Mouse (Mus musculus) retina, embryonic 14.5 days (tissue): ENCODE measurements at regions not wholly inside any gene's neighbourhood (a gene's known extent, or its start where the extent isn't known, plus 50 kb on each side); places are given as distances from the start of the nearest gene placed in this dataset.

Source experiments
- DNase-seq: peaks from one replicate; pipeline ENCODE4 v3.0.0-alpha.2; 2015; ENCODE audit warnings: low spot score

DNA sequence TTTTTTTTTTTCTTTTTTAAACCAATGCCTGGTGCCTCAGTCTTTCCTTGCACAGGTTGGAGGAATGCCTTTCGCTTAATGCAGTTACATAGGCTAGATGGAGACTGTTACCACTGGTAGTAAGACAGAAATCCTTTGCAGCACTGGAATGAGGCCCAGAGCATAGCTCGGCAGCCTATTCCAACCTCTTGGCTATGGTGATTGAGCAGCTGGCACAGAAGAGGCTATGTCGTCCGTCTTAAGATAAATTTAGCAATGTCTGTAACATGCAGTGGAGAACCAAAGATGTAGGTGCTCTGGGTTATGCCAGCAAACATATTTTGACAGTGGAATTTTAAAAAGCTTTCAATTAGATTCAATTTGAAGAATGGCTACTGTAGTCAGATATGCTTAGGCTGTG lies 343.2 kb upstream of the Fam98a start:
- no peak for DNase-seq

DNA sequence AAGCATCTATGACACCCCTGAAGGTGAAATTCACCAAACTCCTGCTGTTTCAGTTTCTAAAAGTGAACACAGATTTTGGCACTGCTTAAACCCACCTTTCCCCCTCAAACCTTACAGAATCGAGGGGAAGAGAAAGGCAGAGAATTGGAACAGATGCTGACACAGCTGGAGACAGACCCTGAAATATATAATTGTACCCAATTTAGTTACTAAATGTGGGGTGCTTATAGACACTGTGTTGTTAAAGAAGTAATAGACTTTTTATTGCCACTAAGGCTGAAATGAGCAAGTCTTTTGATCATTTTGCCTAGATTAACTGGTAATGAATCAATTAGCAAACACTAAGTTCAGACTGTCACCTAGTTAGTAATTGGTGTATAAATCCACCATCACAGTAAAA lies 341.8 kb upstream of the Fam98a start:
- no peak for DNase-seq

DNA sequence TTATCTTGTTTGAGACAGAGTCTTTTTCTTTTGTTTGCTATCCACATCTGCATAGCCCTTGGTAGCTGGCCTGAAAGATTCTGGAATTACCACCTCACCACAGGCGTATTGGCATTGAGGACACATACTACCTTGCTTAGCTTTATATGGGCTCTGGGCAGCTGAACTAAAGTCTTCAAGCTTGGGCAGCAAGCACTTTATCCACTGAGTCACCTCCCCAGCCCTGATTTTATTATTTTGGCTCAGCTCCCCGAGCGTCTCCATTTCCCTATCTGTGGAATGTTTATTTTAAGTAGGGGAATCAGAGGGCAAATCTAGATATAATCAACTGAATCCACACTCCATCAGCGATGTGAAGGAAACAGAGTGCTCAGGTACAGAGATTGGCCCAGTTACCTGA lies 340.4 kb upstream of the Fam98a start:
- no peak for DNase-seq

DNA sequence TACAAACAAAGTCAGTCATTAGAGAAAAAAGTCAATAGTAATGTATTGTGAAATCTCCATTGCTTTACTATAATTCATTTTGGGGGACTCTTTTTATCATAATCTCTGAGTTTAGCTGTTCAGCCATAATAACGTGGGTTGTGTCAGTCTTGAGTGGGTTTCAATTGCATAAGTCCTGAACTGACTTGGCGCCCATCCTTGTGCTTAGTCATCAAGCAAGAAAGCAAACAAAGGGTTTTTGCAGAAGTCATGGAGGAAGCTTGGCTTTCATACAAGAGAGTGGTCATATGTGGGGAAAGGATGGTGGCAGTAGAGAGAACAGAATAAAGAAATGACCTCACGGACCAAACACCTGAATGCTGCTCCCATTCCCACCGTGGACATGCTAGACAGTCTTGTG lies 339.8 kb upstream of the Fam98a start:
- DNase-seq: no peak

DNA sequence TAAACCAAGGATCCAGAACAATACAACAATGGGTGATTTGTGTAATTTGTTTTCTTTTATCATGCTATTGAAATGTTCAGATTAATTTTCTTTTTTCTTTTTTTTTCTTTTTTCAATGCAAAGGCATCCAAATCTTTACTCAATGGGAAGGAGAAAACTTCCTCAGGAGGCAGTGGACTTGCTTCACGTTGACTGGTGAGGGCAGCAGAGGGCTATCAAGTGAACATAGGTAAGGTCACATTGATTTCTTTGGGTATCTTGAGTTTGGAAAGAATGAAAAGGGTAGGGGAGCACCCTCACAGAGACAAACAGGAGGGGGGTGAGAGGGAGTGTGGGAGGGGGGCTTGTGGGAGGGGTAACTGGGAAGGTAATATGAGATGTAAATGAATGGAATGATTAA lies 326.1 kb upstream of the Fam98a start:
- DNase-seq: peak; percentile 49

DNA sequence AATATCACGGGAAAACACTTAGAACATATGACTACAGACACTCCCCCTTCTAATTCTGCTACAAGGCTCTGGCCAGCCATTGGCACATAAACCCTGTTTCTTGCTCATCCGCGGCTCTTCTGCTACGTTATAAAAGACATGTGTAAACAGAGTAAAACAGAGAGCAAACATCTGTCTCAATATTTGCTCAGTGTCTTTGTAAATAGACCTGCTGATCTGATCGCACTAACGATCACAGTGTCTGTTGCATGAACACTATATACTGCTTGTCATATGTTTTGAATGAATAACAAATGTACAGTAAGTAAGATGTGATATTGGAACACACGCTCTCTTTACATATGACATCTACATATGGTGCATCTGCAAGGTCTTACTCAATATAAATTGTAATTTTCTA lies 325.1 kb upstream of the Fam98a start:
- no peak for DNase-seq

DNA sequence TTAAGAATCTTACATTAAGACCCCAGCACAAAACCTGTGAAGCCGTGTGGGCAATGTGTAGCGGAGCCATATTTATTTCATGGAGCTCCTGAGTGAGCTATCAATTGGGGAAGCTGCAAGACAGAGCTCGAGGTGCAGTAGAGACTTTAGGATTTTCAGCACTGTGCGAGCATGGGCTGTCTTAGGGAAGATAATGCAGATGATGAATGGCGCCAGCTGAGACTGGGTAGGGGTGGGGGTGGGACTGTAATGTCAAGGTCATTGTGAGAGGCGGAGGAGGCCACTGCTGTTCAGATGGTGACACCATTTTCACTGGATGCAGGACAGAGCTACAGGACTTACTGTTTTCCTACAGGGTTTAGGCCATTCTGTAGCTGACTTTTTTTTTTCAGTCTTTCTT lies 322.8 kb upstream of the Fam98a start:
- no peak for DNase-seq

DNA sequence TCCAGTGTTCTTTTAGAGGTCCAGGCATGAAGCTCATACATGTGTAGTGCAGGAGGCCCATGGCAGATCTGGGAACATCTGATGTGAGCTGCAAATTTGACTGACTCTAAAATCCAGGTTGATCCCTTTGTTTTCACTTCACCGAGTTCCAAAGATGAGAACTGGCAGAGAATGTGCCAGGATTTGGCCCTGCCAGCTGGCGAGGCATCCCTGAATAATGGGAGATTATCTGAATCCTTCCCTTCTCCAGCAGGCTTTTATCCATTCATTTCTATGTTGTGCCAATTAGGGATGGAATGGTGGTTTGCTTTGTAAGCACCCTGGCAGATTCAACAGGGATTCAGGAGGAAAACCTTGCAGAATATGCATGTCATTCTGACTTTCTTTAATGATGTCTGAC lies 318.7 kb upstream of the Fam98a start:
- DNase-seq: peak; percentile 53

DNA sequence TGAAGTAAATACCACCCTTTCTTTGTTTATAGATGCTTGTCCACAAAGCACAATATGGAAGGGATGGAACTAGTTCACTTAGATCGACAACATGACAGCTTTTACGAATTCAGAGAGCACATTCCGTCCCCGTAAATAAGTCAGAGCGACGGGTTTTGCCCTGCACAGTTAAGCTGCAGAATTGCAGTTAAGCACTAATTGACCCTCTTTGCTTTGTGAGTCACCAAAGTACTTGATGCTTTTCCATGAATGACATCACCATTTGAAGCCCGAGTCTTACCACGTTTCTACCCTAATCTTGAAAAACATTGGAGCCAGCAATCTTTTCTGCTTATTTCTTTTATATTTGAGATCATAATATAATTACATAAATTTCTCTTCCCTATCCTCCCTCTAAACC lies 305.3 kb upstream of the Fam98a start:
- DNase-seq: no peak

DNA sequence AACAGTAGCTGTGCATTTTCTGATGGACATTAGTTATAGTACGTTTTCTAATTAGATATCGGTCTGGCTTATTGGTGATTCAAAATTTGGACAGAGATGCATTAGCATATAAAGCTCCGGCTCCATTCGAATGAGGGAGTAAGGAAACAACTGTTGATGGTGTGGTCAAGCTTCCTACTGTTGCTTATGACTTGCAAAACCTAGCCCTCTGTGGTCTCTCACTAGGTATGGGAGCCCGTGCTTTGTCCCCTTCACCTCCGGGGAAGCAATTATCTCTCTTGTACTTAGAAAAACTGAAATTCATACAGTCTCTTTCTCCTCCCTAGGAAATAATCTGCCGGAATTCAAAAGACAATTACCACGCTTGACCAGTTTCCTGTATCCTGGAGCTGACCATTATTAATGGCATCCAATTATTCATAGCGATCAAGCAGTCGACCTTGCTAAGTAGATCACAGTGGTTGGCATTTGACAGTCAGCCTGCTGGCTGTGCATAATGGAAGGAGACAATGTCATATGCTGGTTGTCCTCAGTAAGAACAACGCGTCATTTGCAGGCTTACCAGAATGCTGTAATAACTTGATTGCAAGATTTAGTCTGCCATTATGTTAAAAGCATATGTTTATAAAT lies 264.4 kb upstream of the Fam98a start:
- DNase-seq: peak; percentile 94

DNA sequence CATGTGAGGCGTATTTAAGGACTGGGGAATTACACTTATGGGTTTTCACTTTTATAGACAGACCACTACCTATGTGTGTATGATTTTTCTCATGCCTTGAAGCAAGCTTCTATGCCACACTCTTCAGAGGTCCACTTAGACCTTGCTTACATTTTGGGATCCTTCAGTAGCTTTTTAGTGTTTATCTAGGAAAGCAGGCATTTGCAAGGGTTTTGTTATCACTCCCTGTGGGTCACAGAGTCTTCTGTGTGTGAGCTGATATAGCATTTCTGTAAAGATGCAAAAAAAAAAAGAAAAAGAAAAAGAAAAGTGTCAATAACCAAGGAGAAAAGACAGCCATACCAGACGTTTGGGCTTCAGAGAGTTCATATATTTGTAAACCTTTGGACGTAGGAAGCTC lies 260.4 kb upstream of the Fam98a start:
- no peak for DNase-seq

DNA sequence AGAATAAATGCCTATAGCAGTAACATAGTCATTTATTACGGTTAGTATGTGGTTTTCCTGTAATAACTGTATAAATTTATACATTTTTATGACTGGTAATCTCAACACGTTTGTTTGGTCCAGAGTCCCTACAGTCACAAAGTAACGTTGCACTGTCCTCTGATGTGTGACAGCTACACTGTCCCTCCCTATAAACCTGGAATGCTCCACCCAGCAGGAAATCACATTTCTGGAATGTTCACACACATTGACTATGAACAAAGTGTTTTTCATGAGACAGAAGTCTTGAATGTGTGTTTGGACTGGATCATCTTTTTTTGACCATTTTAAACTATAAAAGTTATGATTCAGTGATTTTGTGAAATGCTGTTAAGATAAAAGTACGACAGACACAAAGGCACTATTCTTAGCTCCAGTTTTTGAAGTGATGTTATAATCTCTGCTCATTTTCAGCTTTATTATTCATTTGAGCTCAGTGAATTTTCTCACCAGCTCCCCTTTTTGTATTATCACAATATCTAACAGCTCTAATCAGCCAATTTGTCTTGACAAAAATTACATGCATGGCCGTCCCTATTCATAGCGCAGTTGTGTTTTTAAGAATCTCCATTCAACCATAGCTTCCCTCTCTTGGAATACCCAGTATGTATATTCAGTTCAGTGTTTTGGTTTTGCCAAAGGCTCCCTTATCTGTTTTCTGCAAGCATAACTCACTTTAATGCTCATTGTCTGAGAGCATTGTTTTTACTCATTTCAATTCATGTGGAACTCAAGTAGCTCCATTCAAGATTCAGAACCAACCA lies 257.0 kb upstream of the Fam98a start:
- peak; percentile 87 for DNase-seq

DNA sequence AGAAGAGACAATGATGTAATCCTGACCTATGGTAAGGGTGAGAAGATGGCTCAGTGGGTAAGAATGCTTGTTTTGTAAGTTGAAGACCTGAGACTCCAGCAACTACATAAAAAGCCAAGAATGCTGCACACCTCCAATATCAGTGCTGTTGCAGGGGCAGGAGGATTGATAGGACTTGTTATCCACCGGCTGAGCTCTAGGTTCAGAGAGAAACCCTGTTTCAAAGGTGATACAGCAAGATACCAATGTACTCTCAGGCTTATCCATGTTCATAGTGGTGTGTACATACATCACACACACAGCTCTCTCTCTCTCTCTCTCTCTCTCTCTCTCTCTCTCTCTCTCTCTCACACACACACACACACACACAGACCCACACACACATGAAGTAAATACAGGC lies 256.3 kb upstream of the Fam98a start:
- DNase-seq: no peak

DNA sequence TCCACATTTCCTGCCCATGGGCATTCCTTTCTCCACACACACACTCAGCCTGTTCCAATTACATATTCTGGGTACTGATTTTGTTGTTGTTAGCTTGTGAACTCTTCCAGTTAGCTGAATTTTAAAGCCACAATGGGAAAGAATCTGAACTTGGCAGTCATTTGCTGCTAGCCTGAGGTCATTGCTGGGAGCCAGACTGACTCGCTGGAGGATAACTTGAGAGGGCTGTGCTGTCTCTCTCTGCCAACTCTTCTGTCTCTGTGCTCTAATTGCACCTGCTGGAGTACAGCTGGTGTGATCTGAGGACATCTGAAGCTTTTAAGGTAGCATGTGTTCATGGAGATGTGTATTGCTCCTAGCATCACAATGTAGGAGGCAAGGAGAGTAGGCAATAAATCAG lies 252.6 kb upstream of the Fam98a start:
- DNase-seq: no peak

DNA sequence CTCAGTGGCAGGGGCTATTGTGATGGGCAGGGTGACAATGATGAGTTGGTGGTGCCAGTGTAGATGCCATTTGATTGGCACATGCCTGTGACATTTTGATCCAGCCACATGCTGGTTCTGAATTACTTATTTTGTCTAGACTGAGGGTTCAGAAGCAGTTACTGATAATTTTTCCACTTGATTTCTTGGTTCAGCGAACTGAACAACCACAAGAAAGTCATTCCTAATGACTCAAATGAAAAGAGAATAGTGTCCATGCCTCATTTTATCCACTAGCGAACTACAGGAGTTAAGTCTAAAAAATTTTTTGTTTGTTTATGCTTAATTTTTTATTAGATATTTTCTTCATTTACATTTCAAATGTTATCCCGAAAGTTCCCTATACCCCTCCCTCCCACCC lies 244.6 kb upstream of the Fam98a start:
- no peak for DNase-seq

DNA sequence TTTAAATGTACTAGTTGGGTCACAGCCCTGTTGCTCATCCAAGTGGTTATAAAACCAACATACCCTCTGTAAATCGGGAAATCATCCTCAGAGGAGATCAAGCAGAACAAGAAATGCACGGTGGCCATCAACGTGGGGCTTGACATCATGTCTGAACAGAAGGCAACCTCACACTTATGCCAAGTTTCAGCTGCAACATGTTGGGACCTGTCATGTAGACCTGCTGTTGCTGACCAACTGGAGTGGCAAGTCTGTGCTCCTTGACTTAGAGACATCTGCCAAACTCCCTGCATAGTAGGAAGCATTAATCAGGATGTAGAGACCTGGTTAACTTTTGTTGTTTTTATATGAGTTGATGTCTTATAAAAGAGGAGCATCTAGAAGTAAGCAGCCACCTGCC lies 244.0 kb upstream of the Fam98a start:
- DNase-seq: no peak

DNA sequence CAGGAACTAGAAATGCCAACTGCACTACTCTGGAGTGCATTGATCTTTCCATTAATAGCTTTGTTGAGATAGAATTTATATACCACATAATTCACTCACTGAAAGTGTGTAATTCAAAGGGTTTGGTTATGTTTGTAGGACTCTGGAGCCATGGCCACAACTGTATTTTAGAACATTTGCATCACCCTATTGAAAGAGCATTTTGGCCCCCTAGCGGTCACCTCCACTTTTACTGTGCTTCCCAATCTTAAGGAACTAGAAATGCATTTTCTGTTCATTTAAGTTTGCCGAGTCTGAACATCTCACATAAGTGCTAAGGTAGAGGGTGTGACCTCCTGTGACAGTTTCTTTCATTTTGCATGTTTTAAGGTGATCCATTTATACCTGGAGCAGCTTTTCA lies 228.0 kb upstream of the Fam98a start:
- DNase-seq: peak; percentile 44

DNA sequence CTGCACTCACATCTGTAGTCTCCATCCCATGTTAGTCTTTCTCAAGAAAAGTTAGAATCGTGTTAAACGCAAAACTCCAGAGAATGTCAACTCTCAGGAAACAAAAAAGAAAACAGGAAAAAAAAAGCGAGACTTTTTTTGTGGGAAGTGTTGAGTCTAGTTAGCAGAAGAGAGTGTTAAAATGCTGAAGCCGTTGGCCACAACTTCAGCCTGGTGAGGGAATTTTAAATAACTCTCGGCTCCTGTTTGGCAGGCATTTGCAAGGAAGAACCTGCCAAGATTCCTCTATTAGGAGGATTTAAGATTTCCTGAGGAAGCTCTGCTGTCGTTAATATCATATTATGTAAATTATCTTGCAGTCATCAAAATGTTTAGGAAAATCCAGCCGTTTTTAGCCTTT lies 224.9 kb upstream of the Fam98a start:
- DNase-seq: no peak

DNA sequence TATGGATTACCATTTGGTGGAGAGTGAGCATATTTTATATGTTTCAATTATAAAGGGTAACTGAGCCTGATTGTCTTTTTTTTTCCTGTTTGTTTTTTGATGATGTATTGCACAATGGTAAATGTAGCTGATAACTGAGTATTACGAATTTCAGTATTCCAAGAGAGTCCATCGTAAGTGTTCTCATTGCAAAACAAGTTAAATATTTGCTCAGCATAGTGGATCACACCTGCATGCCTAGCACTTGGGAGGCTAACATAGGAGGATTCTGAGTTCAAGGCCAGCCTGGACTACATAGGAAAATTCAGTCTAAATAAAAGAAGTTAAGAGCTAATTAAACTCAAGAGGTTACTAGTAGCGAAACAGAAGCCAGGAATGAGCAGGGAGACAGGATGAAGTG lies 223.8 kb upstream of the Fam98a start:
- DNase-seq: no peak

DNA sequence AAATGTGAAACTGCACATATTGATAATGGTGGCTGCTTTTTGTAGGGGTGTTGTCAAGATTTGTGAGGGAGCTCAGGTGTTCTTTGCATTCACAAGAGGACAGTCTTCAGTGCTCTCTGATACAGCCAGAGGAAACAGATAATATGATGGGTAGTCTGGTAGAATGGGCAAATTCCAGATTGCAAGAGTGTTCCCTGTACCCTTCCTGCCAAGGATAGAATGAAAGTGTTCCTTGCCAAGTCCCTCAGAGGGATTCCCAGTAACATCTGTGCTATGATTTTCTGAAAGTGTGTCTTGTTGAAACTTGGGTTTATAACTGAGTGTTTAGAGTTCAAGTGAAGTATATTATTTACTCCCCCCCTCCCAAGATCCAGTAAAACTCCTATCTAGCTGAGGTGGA lies 221.1 kb upstream of the Fam98a start:
- DNase-seq: no peak

DNA sequence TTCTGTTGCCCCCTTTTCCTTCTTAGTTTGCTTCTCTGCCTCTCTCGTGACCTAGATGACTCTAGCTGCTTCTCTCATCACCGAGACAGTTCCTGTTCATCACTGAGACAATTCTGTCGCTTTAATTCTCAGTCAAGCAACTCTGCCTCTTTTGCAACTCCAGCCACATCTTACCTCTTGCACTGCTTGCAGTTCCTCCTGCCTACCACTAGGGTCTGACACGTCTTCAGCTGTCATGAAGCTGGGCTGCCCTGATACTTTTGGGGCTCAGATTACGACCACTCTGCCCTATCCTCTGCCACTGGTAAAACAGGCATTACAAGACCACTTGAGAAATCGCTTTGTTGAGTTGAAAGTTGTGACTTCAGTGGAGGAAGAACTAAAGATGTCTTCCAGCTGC lies 216.9 kb upstream of the Fam98a start:
- no peak for DNase-seq

DNA sequence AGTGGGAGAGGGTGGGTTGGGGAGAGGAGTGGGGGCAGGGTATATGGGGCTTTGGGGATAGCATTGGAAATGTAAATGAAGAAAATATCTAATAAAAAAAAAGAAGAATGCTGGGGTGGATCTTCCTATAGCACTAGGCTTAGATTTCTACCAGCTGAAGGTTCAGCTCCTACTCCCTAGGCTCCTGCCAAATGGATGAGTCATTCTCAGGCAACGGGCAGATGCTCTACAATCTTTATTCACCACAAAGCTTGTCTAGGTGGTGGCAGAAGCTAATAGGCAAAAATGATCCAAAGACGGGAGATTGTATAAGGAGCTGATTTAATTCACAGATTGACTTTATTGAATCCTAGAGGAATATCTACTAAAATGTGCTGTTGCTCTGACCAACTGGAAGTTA lies 211.6 kb upstream of the Fam98a start:
- no peak for DNase-seq

DNA sequence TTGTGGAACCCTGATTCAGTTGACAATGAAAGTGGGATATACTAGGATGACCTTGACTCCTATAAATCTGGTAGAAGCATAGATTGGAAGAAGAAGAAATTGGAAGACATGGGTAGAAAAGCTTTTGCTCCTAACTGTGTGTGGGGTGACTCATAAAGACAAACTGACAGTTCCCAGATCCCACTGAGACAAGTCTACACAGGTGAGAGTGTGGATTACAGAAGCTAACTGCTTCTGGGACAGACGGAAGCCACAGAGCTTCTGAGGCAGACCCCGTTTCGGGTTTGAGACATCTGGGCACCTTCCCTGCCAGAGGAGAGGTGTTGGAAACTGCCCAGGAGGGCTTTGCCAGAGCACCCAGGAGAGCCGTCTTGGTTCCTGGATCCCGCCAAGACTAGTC lies 204.7 kb upstream of the Fam98a start:
- DNase-seq: no peak

DNA sequence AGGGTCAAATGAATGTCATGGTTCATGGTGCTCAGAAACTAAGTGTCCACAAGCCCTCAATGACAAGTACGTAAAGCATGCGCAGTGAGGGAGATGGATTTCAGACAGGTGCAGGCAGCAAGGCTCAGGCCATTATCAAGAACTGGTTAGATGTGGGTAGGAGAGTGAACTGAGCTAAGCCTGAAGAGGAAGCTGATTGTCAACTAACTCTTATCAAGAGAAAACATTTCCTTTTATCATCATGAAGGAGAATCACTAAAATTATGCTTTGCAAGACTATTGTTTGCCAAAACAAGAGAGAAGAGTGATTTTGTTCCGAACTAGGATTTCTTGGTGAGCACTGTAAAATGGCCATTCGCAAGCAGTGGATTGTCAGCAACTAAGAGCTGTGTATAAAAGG lies 164.7 kb upstream of the Fam98a start:
- DNase-seq: no peak
